Mouse (Mus musculus) intestine, embryonic 14.5 days (tissue): ENCODE data around the gene Wfikkn2. TPM values are rescaled to one million over a fixed set of nuclear protein-coding genes. Genes with fewer than 3 reads are reported as not detected.

ENCODE experiments used
- ATAC-seq: fragments of 200-750 bp; cut with Nextera tagmentation; replicated peaks from 2 replicates; pipeline ENCODE4 v1.8.0; 2017; ENCODE audit warnings: low read depth, moderate number of reproducible peaks, moderate TSS enrichment, moderate library complexity; ENCODE audit not compliant: low FRiP score, low TSS enrichment
- DNase-seq: peaks from one replicate; pipeline ENCODE4 v3.0.0-alpha.2; 2018; ENCODE audit warnings: low spot score
- H3K27ac ChIP-seq: fragments of 300-500 bp; sonication (generic); 2 replicates; pipeline ENCODE4 v1.5.1; 2014; ENCODE audit warnings: low read depth, mild to moderate bottlenecking, control low read depth
- H3K27me3 ChIP-seq: fragments of 300-500 bp; sonication (generic); replicated peaks from 2 replicates; pipeline ENCODE4 v1.6.1; 2014; ENCODE audit warnings: low read length, control low read depth; ENCODE audit not compliant: control insufficient read depth, insufficient read depth
- H3K36me3 ChIP-seq: fragments of 300-500 bp; sonication (generic); 2 replicates; pipeline ENCODE4 v1.6.1; 2014; ENCODE audit warnings: low read length, control low read depth; ENCODE audit not compliant: control insufficient read depth, insufficient read depth
- H3K4me1 ChIP-seq: fragments of 300-500 bp; sonication (generic); replicated peaks from 2 replicates; pipeline ENCODE4 v1.6.1; 2014; ENCODE audit warnings: low read length, control low read depth, mixed read lengths; ENCODE audit not compliant: control insufficient read depth, insufficient read depth
- H3K4me2 ChIP-seq: fragments of 300-500 bp; sonication (generic); 2 replicates; pipeline ENCODE4 v1.6.1; 2014; ENCODE audit warnings: low read length
- H3K4me3 ChIP-seq: fragments of 300-500 bp; sonication (generic); 2 replicates; pipeline ENCODE4 v1.5.1; 2014; ENCODE audit warnings: low read depth, low read length, control low read depth, mixed read lengths
- H3K9ac ChIP-seq: fragments of 300-500 bp; sonication (generic); 2 replicates; pipeline ENCODE4 v1.6.1; 2014; ENCODE audit warnings: mild to moderate bottlenecking, low read length
- H3K9me3 ChIP-seq: fragments of 300-500 bp; sonication (generic); 2 replicates; pipeline ENCODE4 v1.6.1; 2016; ENCODE audit warnings: low read length, control low read depth; ENCODE audit not compliant: control insufficient read depth
- whole genome bisulfite sequencing: fragments of 180-500 bp; shearing (Covaris S2); extraction: QIAGEN DNeasy Blood & Tissue Kit; methylation state at CpG from one replicate; pipeline ENCODE4 v1.1.7; 2014; 5-methylcytosine and 5-hydroxymethylcytosine counted together
- polyA plus RNA-seq: library from polyadenylated mRNA; unstranded; fragments of >200 nt; fragmentation: Nextera tagmentation; extraction: Ambion mirVana; gene quantifications from 2 replicates; pipeline ENCODE4 v1.2.1, GENCODE M21; 2014

Gene Wfikkn2
- polyA plus RNA-seq, 1 experiment from 2014 or later = 1.7 TPM

DNA sequence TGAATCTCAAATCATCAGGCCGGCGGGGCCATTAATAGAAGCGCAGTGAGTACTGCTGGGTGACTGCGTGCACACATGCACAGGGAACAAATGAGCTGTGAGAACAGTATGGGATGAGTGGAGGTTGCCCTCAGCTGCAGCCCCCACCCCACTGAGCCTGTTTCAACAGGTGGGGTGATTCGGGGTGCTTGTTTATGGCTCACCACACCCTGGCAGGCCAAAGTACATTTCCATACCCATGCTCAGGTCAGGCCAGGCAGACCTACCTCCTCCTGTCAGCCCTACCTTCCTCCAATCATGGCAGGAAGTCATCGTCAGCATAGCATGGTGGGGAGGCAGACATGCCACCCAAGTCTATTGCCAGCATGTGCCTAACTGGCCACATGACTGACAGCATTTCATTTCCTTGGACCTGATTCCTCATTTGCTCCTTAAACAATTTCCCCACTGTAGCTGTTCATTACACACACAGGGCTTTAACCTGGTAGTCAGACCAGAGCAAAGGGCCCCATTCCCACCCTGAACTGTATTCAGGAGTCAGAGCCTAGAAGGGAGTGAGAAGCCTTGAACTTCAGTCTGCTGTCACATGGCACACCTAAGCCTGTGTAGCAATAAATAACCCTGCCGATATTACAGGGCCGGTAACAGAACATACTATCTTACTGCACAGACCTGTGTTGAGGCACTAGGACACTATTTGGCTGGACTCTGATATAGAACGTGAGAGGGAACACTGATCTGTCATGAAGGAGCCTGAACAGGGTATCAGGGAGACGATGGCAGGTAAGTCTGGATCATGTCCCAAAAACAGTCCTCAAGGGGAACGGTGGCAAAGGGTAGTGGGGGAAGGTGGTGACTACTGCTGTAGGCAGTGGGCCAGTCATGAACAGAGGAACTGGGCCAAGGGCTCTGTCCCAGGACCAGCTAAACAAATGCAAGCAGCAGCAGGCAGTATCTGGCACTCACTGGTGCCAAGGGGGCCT lies 35.7 kb upstream of the Wfikkn2 start, which contains the start of gene Gm21885:
Gene Gm21885, plus strand, starts transcription at position 675 of the 983 bp plus-strand sequence.
- no peaks in the 10 kb centered on the region for H3K27me3 ChIP-seq
- DNase-seq (peak; percentile 61), ATAC-seq (peak; percentile 45)
- no peak within 1 kb of the TSS for H3K4me2 ChIP-seq
- WGBS = 71% methylated on average over 11 of the region's 11 CpGs
- peaks cover 28% of the 10 kb centered on the region; the same call in 1 of the 2 replicates for H3K36me3 ChIP-seq
- peak within 1 kb of the TSS; percentile 5; the same call in 1 of the 2 replicates for H3K27ac ChIP-seq
- H3K9ac ChIP-seq = no peak within 1 kb of the TSS
- H3K4me3 ChIP-seq = no peak within 1 kb of the TSS
- H3K4me1 ChIP-seq = peaks cover 7% of the 10 kb centered on the region; the same call in 1 of the 2 replicates
- H3K9me3 ChIP-seq = no peaks in the 10 kb centered on the region

DNA sequence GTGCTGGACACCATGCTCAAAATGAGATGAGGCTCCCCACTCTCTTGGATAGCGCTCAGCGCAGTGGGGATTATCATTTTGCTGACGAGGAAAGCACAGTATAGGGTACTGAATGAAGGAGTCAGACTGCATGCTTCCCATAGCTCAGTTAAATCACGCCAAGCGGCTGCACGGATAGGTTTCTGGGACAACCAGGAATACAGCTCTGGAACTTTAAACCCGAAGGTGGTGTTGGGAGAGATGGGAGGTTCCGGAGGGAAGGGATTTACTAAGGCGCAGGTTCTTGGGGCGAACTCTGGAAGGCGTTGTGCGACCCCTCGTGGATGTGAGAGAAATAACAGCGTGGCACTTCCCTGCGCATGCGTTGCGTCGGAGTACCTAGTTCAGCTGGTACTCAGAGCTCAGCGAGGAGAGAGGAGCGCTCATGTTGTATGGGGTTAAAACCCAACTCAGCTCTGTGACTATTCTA lies 31.1 kb upstream of the Wfikkn2 start:
- peaks cover 8% of the 10 kb centered on the region; the same call in 1 of the 2 replicates for H3K4me1 ChIP-seq
- H3K9me3 ChIP-seq = no peaks in the 10 kb centered on the region
- DNase-seq (peak; percentile 91), ATAC-seq (peak; percentile 50)
- H3K27me3 ChIP-seq = no peaks in the 10 kb centered on the region
- H3K9ac ChIP-seq = 0 out of 2 replicates have a peak overlapping the region, but pooled peaks have one; percentile 33
- H3K4me3 ChIP-seq = peak overlapping the region; percentile 29
- peak overlapping the region; percentile 64 for H3K4me2 ChIP-seq
- 8% methylated on average over 20 of the region's 20 CpGs for WGBS
- H3K36me3 ChIP-seq = no peaks in the 10 kb centered on the region
- no peak overlapping the region for H3K27ac ChIP-seq

DNA sequence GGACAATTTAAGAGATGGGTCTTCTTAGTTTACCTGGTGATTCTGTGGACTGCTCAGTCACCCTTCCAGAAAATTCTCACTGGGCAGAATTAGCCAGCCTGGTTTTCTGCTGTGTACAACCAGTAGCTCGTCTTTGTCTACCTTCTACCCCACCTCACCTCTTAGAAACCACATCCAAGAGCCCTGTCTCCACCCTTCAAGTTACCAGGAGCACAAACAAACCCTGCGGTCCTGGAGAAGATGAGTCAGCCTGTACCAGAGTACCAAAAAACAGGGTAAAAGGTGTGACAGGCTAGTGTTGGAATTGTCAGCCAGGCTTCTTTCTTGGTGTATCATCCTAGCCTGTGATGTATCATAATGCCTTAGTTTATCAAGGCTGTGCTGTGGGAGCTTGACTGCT lies 29.9 kb upstream of the Wfikkn2 start:
- H3K4me2 ChIP-seq = no peak overlapping the region
- H3K27me3 ChIP-seq = no peaks in the 10 kb centered on the region
- DNase-seq = no peak
- H3K36me3 ChIP-seq = no peaks in the 10 kb centered on the region
- H3K4me3 ChIP-seq = no peak overlapping the region
- 84% methylated on average over 2 of the region's 2 CpGs for WGBS
- peaks cover 8% of the 10 kb centered on the region; the same call in 1 of the 2 replicates for H3K4me1 ChIP-seq
- no peak for ATAC-seq
- no peak overlapping the region for H3K9ac ChIP-seq
- no peak overlapping the region for H3K27ac ChIP-seq
- no peaks in the 10 kb centered on the region for H3K9me3 ChIP-seq

DNA sequence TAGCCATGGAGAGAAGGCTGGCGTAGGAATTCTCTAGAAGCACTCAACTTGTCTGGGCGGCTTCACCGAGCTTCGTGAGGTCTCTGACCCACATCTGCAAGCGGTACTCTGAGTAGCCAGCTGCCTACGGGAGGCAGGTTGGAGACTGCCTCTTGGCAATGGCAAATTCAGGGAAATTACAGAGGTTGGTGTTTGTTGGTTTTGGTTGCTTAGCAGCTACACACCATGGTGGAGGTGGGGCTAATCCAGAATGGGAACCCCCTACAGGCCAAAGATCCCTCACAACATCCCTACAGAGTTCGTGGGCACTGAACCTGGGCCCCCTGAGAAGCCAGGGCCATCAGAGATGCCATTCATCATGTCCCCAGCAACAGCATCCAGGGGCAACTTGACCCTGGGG lies 29.4 kb upstream of the Wfikkn2 start:
- Histone ChIP-seq H3K4me2 (no peak overlapping the region), H3K27me3 (no peaks in the 10 kb centered on the region), H3K9me3 (no peaks in the 10 kb centered on the region), H3K27ac (no peak overlapping the region), H3K4me3 (no peak overlapping the region), H3K4me1 (peaks cover 8% of the 10 kb centered on the region; the same call in 1 of the 2 replicates), H3K36me3 (no peaks in the 10 kb centered on the region), H3K9ac (no peak overlapping the region)
- DNase-seq (no peak), ATAC-seq (no peak)
- WGBS = 81% methylated on average over 7 of the region's 7 CpGs

DNA sequence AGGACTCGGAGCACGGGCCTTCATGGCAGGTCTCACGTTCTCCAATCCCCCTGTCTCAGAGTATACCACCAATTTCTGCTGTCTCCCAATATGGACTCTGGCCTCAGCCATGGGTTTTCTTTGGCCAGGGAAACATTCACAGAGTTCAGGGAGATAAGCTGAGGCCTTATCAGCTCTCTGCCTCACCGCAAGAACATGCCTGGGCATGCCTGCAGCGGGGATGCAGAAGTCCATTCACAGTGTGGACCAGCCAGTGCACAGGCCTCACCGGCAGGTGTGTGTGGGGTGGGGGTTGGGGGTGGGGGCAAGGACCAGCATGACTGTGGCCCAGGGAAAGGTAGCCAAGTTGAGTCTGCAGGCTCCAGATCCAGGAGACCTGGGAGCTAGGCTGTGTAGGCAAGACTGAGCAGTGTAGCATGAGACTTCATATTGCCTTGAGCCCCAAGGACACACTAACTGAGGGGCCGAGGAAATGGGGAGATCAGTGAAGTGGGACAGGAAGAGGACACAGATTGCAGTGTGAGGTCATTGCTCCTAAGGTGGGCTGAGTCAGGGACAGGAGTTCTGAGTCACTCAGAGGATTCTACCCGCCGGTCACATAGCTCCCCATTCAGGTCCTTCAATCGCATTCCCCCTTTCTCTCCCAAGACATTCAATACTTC lies 28.5 kb upstream of the Wfikkn2 start:
- ATAC-seq (peak; percentile 55; the same call in 1 of the 2 replicates), DNase-seq (no peak)
- H3K27me3 ChIP-seq = no peaks in the 10 kb centered on the region
- no peaks in the 10 kb centered on the region for H3K36me3 ChIP-seq
- no peaks in the 10 kb centered on the region for H3K9me3 ChIP-seq
- H3K27ac ChIP-seq = peak overlapping the region; percentile 51
- H3K9ac ChIP-seq = no peak overlapping the region
- H3K4me2 ChIP-seq = no peak overlapping the region
- peaks cover 8% of the 10 kb centered on the region; the same call in 1 of the 2 replicates for H3K4me1 ChIP-seq
- H3K4me3 ChIP-seq = no peak overlapping the region
- WGBS = 78% methylated on average over 10 of the region's 10 CpGs

DNA sequence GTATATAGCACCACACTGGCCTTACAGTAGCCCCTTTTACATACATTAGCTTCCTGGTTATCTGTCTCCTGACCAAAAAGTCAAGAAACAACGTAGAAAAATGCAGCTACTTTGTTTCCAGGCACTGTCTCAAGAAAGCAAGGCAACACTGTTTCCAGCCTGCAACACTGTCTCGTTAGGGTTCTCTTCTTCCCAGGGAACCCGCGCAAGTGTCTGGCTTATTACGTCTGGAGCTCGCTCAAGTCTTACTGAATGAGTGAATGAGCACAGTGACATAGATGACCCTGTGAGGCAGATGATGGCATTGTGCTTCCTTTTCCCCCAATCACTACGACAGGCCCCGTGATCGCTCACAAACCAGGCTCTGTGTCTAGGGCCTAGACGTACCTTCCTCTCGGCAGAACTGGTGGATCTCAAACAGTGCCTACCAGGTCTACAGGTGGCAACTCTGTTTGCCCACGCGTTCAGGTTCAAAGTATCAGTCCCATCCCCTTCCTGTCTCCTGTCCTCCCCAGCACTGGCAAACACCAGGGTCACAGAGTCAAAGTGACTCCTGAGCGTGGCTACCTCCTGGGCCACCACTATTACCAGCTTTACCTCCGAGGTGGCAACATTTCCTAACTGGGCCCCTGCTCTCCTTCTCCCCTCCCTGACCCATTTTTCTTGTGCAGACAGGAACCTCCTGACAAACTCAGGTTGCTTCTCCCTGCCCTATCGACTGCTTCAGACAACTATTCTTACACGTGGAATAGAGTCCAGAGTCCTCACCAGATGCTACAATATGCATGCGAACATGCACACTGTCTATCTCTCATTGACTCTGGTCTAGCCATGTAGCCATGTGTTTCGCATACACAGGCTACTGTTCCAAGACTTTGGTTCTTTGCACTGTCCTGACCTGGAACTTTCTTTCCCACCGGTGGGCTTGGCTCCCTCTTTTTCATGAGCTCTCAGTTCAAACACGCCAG lies 27.4 kb upstream of the Wfikkn2 start:
- 86% methylated on average over 21 of the region's 21 CpGs for WGBS
- Histone ChIP-seq H3K27me3 (no peaks in the 10 kb centered on the region), H3K4me3 (no peak overlapping the region), H3K27ac (no peak overlapping the region), H3K4me2 (no peak overlapping the region), H3K9ac (no peak overlapping the region), H3K4me1 (peaks cover 8% of the 10 kb centered on the region; the same call in 1 of the 2 replicates), H3K36me3 (no peaks in the 10 kb centered on the region), H3K9me3 (no peaks in the 10 kb centered on the region)
- ATAC-seq (no peak), DNase-seq (no peak)

DNA sequence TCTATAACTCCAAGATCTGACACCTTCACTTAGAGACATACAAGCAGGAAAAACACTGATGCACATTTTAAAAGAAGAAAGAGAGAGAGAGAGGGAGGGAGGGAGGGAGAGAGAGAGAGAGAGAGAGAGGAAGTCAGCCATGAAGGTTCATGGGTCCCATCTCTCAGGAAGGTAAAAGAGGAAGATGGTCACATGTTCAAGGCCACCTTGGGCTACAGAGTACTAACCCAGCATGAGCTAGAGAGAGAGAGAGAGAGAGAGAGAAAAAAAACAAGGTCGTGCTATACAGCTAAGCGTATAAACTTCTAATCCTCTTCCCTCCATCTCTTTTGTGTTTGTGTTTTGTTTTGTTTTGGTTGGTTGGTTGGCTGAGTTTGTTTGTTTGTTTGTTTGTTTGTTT lies 25.2 kb upstream of the Wfikkn2 start:
- no peak for ATAC-seq
- no peak overlapping the region for H3K9ac ChIP-seq
- H3K36me3 ChIP-seq = no peaks in the 10 kb centered on the region
- no peak overlapping the region for H3K27ac ChIP-seq
- H3K4me1 ChIP-seq = no peaks in the 10 kb centered on the region
- no peaks in the 10 kb centered on the region for H3K9me3 ChIP-seq
- H3K27me3 ChIP-seq = no peaks in the 10 kb centered on the region
- no peak for DNase-seq
- no peak overlapping the region for H3K4me3 ChIP-seq
- WGBS = 97% methylated on average over 2 of the region's 2 CpGs
- no peak overlapping the region for H3K4me2 ChIP-seq
